Mouse (Mus musculus) cerebellum, adult 8-10 months (tissue): ENCODE results near the gene Pdgfra.

Source experiments
- DNase-seq: peaks from one replicate; pipeline ENCODE4 v3.0.0; 2022

Gene Pdgfra

DNA sequence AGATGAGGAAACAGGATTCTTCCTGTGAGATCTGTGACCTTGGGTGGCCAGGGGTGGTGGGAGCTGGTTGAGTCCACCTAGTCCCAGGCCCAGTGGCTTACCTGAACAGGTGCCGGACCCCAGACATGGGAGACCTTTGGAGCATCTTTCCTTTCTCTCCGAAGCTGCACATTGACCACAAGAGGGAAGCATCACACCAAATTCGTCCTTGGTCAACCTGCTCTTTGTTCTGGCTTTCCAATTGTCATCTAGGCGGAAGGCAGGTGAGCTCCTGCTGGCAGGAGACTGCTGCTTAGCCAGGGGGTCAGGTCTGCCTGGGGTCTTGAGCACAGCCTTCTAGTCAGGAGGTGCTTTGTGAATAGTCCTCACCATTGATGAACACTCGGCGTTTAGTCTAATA is 62.4 kb downstream of the Pdgfra start:
- no peak for DNase-seq

- DNase-seq, result no peak
Observed at GRCm38 (mm10) chr5:75214929-75215328, 62.8 kb downstream of the Pdgfra start.

DNA sequence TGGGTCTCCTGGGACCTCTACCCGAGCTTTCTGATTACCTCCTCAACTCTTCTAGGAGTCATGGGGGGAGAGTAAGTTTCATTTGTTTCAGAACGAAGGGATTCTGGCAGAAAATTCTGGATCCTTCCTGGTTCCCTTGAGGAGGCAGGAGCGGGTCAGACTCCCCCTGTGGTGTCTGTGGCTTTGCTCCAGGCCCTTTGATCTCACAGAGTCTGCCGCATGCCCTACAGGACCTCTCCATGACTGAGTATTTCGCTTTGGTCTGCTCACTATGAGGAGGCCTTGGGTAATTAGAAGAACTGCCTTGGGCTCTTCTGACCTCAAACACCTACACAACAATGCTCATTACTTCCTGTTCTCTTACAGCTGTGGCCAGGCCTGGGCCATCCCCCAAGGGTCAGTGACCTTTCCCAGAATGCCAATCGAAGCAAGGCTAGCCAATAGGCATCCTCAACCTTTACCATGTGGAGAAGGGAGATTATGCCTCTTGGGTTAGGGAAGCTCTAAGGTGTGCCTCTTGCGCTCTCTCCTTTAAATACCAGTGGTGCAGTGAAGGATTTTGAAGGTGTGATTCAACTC is 63.7 kb downstream of the Pdgfra start:
- no peak for DNase-seq

- no peak for DNase-seq
Observed at GRCm38 (mm10) chr5:75221610-75222009, 69.5 kb downstream of the Pdgfra start.

DNA sequence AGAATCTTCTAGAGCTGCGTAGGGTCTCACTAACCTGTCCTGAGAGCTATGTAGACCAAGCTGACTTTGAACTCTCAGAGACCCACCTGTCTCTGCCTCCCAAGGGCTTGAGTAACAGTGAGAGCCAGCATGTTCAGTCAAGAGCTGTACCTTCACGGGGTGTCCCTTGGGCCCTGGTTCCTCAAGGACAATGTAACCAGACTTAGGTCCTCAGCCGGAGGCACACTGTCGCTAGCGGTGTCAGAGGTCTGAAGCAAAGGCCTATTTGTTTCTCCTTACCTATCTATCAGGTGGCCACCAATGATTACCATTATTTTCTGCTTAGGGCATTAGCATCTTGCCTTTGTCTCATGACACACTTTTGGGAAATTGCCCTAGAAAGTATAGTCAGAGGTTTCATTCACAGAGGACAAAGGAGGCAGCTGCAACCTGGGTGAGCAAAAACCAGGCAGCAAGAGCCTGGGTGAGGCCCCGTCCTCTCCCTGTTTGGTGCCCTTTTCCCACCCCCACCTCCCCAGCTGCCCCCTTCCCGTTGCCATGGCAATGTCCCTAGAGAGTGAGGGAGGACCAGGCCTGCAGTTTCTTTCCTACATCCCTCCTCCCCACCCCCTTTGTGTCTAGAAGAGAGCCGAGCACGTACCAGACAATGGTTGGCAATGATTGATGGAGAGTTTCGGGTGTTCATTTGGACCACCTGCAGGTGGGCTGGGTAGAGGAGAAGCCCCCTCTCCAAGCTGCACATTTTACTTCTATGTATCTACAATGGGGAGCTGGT is 70.6 kb downstream of the Pdgfra start:
- no peak for DNase-seq

DNA sequence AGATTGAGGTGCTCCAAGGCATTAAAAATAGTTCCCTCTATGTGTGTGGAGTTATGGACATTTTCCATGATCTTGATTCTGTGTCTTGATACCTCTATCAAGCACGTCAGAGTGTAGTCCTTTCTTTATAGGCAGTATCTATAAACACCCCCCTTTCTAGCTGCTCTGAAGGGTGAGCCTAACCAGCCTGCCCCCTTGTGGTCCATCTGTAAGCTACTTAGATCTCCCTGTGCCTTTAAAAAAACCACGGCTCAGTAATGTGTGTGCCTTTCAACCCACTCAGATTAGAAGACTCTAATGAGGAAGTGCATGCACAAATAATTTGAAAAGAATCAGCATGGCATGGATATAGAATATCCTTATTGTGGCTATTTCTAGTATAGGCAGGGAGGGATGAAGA is 86.3 kb downstream of the Pdgfra start:
- no peak for DNase-seq

- DNase-seq, result no peak
Observed at GRCm38 (mm10) chr5:75238928-75239777, 87.1 kb downstream of the Pdgfra start.

GRCm38 (mm10) chr5:75247070-75247740 is 95.1 kb downstream of the Pdgfra start:
- DNase-seq, result no peak
